Mouse (Mus musculus) cerebellum, adult 9-10 months (tissue): ENCODE measurements around the gene Il17rd.

Experiments
- DNase-seq: peaks from one replicate; pipeline ENCODE4 v3.0.0; 2022

Gene Il17rd

GRCm38 (mm10) chr14:27048231-27048956 is 9.7 kb downstream of the Il17rd start:
- DNase-seq = no peak

DNA sequence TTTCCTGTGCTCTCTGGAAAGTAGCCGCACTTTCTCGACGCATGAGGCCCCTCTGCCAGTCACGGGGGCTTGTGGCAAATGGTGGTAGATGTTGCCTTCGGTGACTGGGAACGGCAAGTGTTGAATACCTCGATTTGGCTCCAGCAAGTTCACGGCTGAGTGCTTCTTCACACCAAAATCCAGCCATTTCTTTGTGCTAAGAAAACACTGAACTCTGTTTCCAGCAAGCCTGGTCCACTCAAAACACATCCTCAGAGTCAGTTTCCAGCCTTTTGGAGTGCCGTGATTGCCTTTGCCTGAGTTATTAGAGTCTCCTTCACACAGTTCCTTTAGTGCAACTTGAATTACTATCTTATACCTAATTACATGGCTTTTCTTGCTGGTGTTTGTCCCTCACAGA is 11.3 kb downstream of the Il17rd start:
- DNase-seq = no peak

GRCm38 (mm10) chr14:27050560-27051510 is 12.1 kb downstream of the Il17rd start:
- DNase-seq = no peak

DNA sequence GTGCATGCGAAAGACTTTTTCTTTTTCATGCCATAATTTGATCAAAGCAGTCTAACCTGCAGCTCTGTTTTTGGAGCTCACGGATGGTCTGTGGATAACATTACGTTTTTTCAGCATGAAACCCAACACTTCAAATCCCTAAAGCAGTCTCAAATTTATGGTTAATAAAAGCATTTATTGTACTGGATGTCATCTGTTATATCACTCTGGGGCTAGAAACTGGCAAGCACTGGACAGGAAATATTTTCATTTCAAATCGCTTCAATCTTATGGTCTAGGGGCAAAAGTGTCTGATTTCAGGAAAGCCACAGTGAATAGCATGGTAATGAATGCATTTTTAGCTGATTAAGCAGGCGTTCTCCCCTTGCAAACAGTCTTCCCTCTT is 12.8 kb downstream of the Il17rd start:
- no peak for DNase-seq

GRCm38 (mm10) chr14:27058535-27059223 is 19.9 kb downstream of the Il17rd start:
- DNase-seq = no peak

DNA sequence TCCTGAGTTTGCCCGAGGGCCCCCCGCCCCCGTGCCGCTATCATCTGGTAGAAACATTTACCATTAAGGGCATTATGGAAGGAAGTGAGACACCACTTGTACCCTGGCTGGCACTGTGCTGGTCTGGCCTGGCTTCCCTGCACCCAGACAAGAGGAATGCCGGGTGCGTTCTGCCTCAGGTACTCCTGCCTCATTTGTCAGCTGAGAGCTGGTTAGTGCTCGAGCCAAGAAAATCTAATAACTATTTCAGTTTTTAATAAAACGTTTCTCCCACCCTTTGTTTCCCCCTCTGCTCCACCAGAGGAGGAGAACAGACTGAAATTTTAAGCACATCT is 20.4 kb downstream of the Il17rd start:
- DNase-seq = no peak

GRCm38 (mm10) chr14:27063338-27063737 is 24.6 kb downstream of the Il17rd start:
- DNase-seq = no peak

DNA sequence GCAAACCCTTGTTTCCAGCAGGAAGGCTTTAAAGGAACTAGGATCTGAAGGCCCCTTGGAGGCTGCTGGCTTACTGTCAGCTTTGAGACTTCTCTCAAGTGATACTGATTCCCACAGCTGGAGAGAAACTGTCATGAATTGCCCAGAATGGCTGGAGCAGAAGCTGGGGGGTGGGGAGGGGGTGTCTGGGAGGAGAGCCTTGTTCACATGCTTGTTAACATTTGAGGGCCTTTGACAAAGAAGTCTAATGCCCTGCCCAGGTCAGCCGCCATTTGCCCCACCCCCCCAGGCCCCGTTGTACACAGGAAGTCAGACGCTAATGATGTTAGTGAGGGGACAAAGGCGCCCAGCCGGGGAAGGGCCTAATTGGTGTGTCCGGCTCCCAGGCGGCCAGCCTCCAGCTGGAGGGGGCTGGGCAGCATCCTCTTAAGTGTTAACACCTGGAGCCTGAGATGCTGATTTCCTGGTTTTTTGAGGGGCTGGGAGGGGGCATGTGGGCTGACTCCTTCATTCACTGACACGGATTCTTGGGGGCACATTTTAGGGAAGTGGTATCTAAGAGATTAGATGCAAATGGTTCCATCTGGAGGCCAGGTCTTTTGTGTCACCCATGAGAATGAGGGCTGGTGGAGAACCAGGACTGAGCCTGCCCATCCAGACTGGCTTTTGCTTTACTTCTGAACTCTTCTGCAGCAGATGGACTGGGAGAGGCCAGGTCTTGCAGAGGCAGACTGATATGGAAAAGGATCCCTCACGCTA is 27.6 kb downstream of the Il17rd start:
- no peak for DNase-seq

GRCm38 (mm10) chr14:27067866-27068271 is 29.1 kb downstream of the Il17rd start:
- no peak for DNase-seq

DNA sequence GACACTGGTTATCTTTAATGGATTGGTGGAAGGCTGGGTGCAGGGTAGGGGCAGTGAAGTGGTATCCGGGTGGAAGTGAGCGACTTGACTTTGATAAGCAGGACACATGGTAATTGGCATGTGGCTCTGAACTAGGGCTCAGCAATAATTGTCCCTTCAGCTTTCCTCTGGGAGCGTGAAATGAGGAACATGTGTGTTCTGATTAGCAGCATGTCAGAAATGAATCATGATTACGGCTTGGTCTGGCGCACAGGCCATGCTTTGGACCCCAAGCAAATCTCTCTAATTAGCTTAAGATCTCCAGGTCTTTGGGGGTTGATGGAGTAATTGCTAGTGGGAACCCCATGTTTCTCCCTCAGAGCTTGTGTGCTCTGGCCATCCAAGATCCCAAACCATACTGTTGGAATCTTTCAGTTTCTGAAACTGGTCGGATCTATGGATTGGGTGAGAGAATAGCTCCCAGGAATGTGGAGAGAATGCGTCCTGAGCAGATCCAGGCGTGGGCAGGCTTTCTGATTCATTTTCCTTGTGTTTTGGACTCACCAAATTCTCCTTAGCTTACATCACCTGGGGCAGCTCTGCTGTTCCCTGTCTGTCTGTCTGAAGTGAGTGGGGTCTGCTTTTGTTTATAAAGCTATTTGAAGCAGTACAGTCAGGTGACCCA is 30.8 kb downstream of the Il17rd start:
- no peak for DNase-seq

GRCm38 (mm10) chr14:27070128-27070527 is 31.4 kb downstream of the Il17rd start:
- DNase-seq = no peak

DNA sequence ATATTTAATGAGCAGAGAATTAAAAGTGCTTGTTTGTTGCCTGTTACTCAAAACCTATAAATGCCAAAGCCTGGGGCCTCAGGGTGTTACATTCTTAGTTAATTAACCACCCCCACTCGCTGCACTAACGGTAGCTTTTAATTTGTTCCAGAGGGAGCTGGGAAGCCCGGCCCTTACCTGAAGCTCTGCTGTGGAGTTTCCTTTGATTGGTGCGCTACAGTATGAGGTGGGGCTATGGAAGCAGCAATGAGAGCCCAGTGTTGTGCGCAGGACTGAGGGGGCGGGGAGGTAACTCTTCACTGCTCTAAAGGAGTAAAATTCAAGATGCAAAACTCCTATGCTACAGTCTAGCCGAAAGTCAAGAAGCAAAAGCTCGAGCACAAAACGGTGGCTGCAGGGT is 32.0 kb downstream of the Il17rd start:
- no peak for DNase-seq

- DNase-seq = no peak
These were observed 33.2 kb downstream of the Il17rd start for GRCm38 (mm10) chr14:27071985-27072384.

- no peak for DNase-seq
These were observed 36.3 kb downstream of the Il17rd start for GRCm38 (mm10) chr14:27075084-27075483.

GRCm38 (mm10) chr14:27075909-27076521 is 37.3 kb downstream of the Il17rd start:
- DNase-seq = no peak

DNA sequence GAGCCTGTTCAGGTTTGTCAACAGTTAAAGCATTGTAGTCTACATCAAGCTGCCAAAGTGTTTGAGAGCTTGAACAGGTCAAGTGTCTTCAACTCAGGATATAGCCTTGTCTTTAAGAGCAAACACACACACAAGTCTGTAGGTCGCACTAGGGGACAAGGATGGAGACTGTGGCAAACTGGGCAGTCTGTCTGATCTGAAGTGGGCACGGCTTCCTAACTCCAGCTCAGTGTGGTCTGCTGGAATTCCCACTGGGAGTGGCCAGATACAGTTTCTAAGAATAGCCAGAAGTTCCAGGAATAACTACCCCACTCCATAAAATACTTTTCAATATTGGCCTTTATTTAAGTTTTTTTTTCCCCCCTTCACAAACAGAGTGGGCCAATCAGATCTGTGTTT is 37.8 kb downstream of the Il17rd start:
- no peak for DNase-seq

DNA sequence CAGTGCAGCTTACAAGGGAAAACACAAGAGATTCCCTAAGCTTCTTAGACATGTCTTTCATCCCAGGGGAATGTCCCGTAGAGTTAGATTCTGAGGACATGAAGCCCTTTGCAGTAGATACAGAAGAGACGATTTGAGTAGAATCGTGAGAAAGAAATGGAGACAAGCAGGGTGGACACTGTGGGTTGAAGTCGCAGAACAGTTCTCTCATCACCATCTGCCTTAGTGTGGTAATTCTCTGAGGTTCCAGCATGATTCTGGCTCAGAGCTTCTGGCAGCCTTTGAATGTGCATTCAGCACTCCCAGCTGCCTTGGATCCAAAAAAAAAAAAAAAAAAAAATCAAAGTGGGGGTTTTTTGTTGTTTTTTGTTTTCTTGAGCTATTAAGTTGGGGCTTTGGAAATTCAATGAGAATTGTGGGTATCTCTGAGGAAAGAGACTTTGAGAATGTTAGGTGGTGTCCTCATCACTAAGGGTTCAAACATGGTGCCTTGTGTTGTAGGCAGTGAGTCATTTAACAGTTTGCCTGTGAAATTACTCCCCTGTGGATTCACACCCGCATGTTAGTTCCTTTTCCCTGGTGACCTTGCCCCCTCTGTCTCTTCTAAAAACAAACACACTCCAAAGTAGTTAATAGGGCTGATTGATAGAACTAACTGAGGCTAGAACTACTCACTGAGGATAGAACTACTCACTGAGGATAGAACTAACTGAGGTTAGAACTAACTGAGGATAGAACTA is 43.0 kb downstream of the Il17rd start:
- no peak for DNase-seq

- no peak for DNase-seq
These were observed 46.7 kb downstream of the Il17rd start for GRCm38 (mm10) chr14:27085471-27085870.

- no peak for DNase-seq
These were observed 47.3 kb downstream of the Il17rd start for GRCm38 (mm10) chr14:27085999-27086398.

DNA sequence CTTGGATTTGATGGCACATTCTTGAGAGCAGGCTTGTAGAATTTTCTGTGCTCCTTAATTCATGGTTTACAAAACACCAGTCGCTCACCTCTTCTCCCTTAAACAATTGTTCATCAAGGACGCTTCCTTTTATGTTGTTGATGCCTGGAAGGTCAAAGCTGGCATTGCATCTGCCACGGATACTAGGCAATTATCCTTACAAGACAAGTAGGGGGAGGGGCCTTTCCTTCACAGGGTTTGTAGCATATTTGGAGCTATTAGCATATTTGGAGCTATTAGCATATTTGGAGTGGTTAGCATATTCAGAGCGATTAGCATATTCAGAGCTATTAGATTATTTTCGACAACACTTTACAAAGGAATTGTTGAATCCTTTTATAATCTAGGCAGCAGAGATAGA is 55.5 kb downstream of the Il17rd start:
- no peak for DNase-seq

- no peak for DNase-seq
These were observed 57.4 kb downstream of the Il17rd start for GRCm38 (mm10) chr14:27096133-27096532.
